Mouse (Mus musculus): Measurements from ENCODE around the gene Alx3.

GRCm38 (mm10) chr3:107596559-107596958 lies 1.7 kb downstream of the Alx3 start:
- TF ChIP-seq POLR2A (IDR thresholded peaks at IDR 0.05; ENCODE audit: borderline replicate concordance, low read depth, low read length) = no peak
- no peak for TF ChIP-seq CTCF (IDR thresholded peaks at IDR 0.05; ENCODE audit: low read depth, low read length)
